Mouse (Mus musculus) liver, adult 2 months (tissue): ENCODE measurements at regions not wholly inside any gene's neighbourhood (a gene's known extent, or its start where the extent isn't known, plus 50 kb on each side); places are given as distances from the start of the nearest gene placed in this dataset.

Experiments used
- CTCF ChIP-seq: fragments of 200-500 bp; IDR thresholded peaks from 2 replicates; pipeline ENCODE4 v1.5.1; 2011; ENCODE audit warnings: low read depth, low read length, control low read depth
- POLR2A ChIP-seq: fragments of 200-500 bp; IDR thresholded peaks from 2 replicates; pipeline ENCODE4 v1.6.1; 2011; ENCODE audit warnings: low read length, control low read depth; ENCODE audit not compliant: insufficient read depth; ENCODE audit errors: extremely low read depth

DNA sequence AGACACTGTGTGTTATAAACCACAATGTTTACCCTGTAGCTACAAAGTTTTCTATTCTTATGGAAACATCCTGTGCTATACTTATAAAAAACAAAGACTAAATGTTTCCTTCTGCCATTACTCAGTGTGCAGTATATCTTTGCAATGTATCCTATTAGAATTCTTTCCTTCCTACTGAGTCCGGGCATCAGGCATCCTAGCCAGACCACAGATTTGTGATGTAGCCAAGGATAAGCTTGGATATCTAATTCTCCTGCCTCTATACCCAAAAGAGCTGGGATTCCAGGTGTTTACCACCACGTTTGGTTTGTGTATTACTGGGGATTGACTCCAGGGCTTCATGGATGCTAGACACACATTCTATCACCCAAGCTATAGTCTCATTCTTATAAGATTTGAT is 56.0 kb upstream of the Slc22a23 start:
- no peak for TF ChIP-seq CTCF
- TF ChIP-seq POLR2A: no peak
